Mouse (Mus musculus): ENCODE data around the gene Shisa2.

Gene Shisa2

DNA sequence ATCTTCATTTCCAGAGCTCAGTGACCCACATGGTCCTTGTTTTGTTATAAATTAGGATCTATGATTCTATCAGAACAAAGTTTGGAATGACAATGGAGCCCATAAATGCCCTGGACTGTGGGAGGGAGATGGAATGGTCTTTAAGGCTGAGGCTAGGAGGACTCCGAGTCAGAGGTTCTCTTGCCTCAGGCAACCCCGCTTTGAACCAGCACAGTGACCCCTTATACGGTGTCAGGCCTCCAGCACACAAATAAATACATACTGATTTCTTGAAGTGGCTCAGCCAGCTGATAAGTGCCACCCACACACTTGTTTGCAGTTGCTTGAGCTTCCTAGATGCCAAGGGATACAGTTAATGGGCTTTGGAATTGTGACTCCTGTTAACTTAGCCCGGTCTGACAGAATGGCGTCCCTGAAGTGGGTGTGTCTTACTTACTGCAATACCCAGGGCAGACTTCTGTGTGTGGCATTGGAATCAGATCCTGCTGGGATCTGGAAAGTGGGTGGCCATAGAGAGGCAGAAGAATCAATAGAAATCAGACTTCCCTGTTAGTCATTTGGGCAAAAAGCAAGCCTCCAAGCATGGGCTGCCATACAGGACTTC lies 8.3 kb downstream of the Shisa2 start:
- DNase-seq, result no peak

DNA sequence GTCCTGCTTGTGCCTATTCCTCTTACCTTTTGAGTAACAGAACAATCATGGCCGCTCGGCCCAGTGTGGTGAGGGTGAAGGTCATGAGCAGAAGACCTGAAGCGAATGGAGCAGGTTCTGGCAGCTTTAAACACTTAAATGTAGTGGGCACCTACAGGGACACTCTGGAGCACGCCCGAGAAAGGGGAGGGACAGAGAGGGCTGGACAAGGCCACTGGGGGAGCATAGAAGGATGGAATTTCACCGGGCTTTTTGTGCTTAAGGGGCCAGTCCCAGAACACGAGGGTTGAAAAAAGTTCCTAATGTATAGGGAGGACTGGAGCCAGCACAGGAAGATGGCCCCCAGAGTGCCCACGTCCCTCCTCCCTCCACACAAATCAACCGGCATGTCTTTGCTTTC lies 8.9 kb downstream of the Shisa2 start:
- DNase-seq, result no peak

DNA sequence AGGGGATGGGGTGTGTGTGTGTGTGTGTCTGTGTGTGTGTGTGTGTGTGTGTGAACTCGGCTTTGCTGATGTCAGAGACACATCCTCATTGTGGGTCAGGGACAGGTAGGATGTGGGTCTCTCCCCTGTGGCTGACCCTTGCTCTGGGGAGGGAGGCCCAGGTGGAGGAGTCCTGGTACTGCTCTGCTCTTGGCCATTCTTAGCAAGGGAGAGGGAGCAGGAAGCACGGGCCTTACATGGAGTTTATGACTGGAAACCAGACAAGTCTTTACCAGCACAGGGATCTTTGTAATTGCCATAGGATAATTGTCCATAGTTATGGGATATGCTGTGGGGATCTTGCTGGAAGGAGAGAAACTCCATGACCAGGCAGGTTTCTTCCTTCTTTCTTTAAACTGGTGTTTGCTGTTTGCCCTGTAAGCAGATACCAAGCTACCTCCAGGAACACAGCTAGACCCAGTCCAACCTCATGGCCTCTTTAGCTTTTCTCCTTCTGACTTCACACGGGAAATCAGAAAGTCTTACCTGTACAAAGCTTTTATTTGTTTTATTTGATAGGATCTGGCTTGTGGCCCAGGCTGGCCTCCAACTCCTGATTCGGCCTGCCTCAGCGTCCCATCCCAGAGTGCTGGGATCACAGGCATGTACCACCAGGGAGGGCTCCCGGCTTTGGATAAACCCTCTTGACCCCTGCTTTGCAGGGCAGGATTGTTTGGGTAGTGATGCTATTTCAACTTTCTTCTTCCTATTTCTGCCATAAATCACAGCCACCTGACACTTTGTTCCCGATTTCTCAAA lies 14.0 kb downstream of the Shisa2 start:
- no peak for DNase-seq

DNA sequence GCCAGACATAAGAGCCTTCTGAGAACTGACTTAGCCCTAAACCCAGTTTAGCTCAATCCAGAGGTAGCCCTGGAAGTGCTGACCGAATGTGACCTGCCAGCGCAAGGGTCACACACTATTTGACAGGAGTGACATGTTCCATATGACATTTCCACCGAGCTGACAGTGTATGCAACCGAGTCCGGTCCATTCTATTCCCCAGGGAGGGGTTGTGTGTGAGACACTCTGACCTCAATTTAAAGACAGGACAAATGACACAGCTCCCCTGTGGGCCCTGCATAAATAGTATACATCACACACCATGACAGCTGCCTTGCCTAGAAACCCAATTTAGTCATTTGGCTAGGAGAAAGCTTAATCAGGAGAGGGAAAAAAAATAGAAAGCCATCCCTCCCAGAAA lies 16.7 kb downstream of the Shisa2 start:
- DNase-seq, result no peak

DNA sequence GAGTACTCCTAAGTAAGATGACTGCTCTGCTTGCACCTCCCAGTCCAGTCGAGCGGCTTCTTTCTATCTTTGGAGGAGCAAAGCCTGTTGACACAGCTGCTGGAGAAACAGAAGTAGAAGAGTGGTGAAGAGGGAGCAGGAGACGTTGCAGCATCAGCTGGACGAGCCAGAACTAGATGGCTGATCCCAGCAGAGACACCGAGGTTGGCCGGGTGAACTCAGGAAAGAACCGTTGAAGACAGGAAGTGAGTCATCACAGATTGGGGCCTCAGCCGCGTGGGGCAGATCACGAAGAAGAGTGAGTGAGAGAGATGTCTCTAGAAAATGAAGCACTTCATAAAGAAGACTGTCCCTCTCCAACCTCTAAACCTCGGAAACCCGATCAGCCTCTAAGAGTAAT lies 18.5 kb downstream of the Shisa2 start:
- no peak for DNase-seq

DNA sequence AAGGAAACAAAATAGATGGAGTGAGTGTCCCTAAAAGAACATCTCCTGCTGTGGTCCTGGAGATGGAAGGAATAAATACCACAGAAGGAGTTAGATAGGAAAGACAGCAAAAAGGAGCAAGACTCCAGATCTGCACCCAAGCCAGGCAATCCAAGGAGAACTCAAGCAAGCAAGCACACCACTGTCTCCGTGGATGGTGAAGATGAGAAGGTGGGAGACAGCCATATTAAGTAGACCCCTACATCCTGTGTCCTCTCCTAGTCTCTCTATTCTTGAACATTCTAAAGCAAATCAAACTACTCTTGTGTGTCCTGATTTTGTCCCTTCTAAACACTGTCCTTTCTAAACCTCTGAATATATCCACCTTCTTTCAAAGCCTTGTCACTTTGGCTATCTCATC lies 19.1 kb downstream of the Shisa2 start:
- DNase-seq, result no peak

DNA sequence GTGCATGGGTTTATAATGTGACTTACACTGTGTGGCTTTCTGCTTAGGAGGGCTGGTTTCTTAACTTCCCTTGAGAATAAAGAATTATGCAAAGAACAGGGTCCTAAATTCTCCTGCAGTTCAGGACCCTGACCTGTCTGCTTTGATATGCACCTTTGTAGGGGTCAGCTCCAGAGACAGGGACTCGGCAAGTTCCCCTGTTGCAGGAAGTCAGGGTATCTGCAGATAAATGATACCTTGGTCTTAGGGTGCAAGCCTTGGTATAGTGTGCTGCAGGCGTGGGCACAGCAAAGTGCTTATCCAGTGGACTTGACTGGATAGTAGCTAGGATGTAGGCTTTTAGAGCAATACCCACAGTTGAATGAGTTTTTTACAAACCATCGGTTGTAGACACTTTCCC lies 19.8 kb downstream of the Shisa2 start:
- no peak for DNase-seq

DNA sequence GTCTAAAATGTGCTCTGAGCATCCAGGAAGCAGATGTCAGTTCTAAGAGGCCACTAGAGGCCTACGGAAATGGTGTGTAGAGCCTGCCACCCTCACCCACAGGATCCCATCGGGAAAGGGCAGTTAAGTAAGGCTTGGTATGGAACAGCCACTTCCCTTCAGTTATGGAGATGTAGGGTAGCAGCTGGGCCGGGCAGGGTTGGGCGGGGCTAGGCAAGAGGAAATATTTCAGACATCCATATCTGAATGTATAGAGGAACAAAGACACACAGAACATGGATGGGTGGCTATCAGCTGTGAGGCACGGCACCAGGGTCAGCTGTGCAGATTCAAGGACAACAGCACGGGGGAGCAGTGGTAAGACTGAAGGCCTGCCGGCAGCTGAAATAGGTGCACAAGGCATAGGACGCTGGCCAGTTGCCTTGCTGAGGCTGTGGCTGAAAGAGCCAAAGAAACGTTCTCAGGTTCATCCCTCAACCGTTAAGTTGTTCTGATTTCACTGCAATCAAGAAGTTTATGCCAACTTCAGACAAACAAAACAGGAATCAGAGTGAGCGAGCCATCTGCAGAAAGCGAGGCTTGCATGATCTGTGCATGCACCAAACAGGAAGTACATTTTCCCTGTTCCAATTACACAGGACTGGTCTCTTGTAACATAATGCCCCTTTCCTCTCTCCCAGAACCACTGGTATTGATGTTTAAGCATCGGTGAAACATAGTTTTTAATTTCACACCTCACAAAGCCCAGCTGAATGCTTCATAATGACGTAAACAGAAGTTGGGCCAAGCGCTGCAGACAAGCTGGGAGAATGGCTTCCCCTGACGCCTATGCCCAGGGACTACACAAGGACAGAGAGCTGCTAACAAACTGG lies 22.0 kb downstream of the Shisa2 start:
- DNase-seq, result no peak

DNA sequence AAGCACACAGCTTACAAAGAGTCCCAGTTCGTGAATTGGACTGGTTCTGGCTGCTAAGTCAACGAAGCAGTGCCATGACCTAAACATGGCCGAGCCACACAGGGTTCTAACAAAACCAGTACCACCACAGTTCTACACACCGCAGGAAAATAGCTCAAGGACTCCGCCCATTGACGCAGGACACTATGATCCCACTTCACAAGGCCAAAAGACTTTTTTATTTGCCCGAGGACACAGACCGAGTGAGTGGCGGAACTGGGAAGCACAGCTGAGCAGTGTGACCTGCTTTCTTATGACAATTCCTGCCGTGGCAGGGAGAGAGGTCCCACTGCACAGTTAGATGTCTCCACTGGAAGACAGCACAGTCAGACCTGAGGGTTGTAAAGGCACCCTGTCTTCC lies 23.5 kb downstream of the Shisa2 start:
- no peak for DNase-seq

DNA sequence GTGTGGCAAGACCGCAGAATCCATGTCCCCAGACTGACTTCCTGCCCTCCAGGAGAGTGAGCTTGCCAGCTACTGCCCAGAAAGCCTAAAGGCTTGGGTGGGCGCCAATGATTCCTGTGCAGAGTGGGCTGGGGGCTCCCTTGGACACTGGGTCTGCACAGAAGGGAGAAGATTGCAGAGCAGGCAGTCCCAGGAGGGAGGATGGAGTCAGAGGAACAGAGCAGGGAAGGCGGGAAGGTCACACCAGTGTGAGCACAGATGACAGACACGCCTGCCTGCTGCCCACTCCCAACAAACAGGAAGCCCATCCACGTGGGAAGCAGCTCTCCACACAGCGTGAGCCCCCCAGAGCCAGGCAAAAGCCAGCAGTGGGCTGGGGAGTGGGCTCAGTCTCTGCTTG lies 24.2 kb downstream of the Shisa2 start:
- DNase-seq, result no peak

DNA sequence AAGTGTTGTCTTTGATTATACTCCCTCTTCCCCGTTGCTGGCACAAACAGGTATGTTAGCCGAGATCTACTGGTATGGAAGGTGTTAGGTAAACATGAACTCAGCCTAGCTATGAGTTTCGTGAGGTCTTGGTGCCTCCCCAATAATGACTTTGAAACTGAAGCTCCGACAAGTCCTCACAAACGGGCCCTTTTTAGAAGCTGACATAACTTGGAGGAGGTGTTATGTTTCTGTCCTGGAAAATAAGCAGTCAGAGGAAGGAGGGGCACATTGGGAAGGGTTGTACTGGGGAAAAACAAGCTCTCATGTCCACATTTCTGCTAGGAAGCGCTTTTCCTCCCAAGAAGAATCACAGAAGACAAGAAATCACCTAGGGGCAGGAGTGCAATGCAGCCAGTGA lies 31.5 kb downstream of the Shisa2 start:
- no peak for DNase-seq

DNA sequence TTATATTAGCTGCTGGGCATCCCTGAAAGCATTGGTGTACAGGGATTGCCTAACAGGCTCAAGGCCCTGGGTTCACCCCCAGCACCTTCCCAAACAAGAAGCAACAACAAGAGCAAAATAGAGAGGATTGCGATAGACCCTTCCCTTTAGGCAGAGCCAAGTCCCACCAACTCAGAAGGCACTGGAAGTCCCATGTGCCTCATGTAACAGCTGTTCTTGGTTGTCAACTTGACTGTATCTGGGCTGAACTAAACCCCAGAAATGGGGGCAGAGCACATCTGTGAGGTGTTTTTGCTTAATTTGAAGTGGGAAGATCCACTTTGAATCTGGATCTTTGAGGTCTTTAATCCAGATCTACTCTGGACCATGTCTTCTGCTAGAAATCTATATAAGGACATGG lies 32.0 kb downstream of the Shisa2 start:
- DNase-seq, result no peak

DNA sequence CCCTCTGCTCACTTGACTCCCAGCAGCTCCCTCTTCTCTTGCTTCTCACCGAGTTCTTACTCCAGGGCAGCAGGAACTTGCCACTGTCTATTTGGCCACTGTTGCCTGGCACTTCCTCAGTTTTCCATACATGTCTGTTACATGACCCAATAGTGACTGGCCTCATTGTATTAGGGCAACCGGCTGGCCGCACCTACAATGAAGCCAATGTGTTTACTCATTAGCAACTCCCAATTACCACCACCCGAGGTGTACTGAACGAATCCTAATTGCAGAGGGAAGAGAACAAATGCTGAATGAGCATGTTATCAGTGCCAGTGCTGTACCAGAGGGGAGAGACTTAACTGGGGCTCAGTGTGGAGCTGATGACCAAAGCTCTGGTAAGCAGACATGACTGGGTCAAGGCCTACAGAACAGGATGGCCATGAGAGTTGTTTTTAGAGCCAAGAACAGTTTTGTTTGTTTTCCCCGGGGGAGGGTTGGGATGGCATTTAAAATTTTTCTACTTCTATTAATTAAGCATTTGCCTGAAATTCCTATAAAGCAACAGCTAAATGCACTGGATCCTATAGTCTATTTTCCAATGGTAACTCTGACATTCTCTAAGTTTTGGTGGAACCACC lies 47.9 kb downstream of the Shisa2 start:
- no peak for DNase-seq

DNA sequence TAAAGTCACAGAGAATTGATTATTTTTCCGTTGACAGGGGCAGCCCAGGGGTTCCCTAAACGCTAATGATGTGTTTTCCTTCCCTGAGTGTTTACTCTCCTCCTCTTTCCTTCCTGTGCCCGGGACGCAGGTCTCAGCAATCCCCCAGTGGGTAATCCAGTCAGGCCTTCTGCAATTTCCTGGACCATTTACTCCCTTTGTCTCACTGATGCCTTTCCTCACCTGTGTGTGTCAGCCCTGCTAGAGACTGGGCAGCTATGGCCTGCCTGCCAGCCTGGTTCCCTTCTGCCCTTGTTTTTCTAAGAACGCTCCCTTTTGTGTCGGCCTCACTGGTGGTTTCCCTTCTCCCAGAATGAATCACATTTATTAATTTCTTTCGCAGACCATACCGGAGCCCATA lies 49.4 kb downstream of the Shisa2 start:
- DNase-seq, result no peak

DNA sequence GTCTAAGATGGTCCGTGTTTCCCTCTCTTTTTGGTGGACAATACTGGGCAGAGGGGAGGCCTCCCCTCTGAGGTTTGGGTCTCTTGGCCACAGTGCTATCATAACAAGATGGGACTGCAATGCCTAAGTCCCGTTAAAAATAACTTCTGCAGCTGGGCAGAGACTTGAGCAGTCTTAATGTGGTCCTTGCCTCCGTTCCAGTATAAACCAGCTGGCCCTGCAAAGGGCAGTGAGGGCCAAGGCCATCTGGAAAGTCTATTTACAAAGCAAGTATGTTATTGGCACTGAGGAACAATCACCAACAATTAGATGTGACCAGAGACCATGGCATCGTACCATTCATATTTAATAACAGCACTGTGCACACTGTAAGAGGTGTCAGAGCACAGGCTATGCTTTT lies 50.2 kb downstream of the Shisa2 start:
- no peak for DNase-seq

DNA sequence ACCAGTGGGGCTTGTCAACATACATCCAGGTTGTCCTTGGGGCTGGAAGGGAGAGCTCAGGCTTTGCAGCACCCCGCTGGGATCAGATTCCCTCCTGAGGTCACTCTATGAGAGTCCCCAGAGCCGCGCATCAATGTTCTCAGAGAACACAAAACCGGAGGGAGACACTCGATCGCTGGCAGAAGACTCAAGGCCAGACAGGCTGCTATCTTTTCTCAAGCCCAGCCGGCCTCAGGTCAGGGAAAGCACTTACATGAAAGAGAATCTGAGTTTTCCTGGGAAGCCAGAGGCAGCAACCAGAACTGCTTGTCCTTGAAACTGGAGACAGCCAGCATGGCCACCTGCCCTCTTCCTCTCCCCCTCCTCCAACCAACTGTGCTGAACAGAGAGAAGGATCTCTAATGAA lies 52.5 kb downstream of the Shisa2 start:
- no peak for DNase-seq

All from right cerebral cortex, postnatal 25 days (tissue).